25 mouse cellular contexts compared by ENCODE assay signal in genomic region chr14:120888681-120889080, GRCm38 (mm10).
"Had no signal": no experiment of that assay in that cellular context is flagged by ENCODE, and none has a peak within 500 bp of the region (broad histone marks: within the 10 kb centered on the region; RNA-seq: fewer than 3 reads in every experiment).

No protein-coding gene starts in this region.

- H3K9me3 ChIP-seq: heart, embryonic 10.5 days; heart, embryonic 12.5 days; hindbrain, embryonic 10.5 days; hindbrain, embryonic 12.5 days; intestine, embryonic 15.5 days; limb, embryonic 13.5 days; limb, embryonic 15.5 days; liver, embryonic 12.5 days had no signal

- H3K27ac ChIP-seq: gastrocnemius, adult 2 months; heart, embryonic 10.5 days; hindbrain, embryonic 10.5 days; hindbrain, embryonic 12.5 days; hindbrain, embryonic 14.5 days; intestine, embryonic 15.5 days; layer of hippocampus, adult 2 months; left cerebral cortex, adult 2 months; limb, embryonic 13.5 days; limb, embryonic 15.5 days; liver, embryonic 12.5 days had no signal

- H3K4me3 ChIP-seq: gastrocnemius, adult 2 months; heart, embryonic 10.5 days; heart, embryonic 12.5 days; hindbrain, embryonic 10.5 days; hindbrain, embryonic 12.5 days; intestine, embryonic 15.5 days; layer of hippocampus, adult 2 months; left cerebral cortex, adult 2 months; limb, embryonic 13.5 days; limb, embryonic 15.5 days; liver, embryonic 12.5 days had no signal

- DNase-seq: gastrocnemius, adult 2 months; gastrocnemius, postnatal 10 days; gastrocnemius, postnatal 25 days; heart, adult 18-20 months; heart, postnatal 10 days; heart, postnatal 4 days; kidney, adult 18-20 months; kidney, adult 8-10 months; kidney, postnatal 10 days; kidney, postnatal 25 days; kidney, postnatal 4 days had no signal

- H3K27me3 ChIP-seq: heart, embryonic 12.5 days; hindbrain, embryonic 12.5 days; intestine, embryonic 15.5 days; limb, embryonic 13.5 days; limb, embryonic 15.5 days had no signal

- ATAC-seq: hindbrain, embryonic 16.5 days; inflammation-experienced regulatory T-cells, adult 6 months; intestine, embryonic 15.5 days; intestine, postnatal 0 days; liver, embryonic 12.5 days had no signal

- H3K4me1 ChIP-seq: heart, embryonic 10.5 days; heart, embryonic 12.5 days; hindbrain, embryonic 10.5 days; hindbrain, embryonic 12.5 days; intestine, embryonic 15.5 days; limb, embryonic 13.5 days; limb, embryonic 15.5 days; liver, embryonic 12.5 days had no signal

- H3K36me3 ChIP-seq: heart, embryonic 10.5 days; heart, embryonic 12.5 days; hindbrain, embryonic 10.5 days; hindbrain, embryonic 12.5 days; intestine, embryonic 15.5 days; limb, embryonic 13.5 days; limb, embryonic 15.5 days; liver, embryonic 12.5 days had no signal
